Mouse (Mus musculus): ENCODE results near the gene Tmem147.
"Not testable (repeated sequence)": the region's sequence is repeated elsewhere in the genome, so short reads cannot be mapped to it uniquely, and the experiment has no call there.

The Tmem147 gene

DNA sequence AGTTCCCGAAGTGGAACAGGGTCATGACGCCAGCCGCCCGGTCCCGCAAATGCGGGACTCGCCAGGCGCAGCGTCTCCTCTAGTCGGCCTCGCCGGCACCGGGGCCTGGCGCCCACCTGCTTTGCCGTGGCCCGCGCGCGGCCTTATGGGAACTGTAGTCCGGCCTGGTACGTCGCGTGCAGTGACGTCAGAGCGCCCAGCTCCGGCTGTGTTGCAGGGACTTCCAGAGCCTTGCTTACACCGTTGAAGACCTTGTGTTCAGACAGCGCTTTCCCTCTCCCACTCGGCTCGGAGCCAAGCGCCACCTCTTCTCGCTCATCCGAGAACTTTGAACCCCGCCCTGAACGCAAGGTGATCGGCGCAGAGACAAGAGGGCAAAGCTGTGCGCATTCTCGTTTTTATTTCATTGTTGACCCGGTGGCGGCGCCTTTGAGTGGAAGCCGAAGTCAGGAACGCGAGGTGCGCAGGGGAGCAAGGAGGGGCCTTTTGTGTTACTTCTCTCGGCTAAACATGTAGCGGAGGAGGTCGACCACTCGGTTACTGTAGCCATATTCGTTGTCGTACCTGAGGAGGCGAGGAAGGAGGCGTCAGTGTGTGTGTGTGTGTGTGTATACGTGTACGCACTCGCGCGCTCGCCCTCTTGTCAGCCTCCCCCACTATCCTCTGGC lies at the start of gene Tmem147:
TSS of gene Tmem147 (minus strand) at position 145 of the 668 bp plus-strand sequence.
- peak; percentile 94 for DNase-seq

DNA sequence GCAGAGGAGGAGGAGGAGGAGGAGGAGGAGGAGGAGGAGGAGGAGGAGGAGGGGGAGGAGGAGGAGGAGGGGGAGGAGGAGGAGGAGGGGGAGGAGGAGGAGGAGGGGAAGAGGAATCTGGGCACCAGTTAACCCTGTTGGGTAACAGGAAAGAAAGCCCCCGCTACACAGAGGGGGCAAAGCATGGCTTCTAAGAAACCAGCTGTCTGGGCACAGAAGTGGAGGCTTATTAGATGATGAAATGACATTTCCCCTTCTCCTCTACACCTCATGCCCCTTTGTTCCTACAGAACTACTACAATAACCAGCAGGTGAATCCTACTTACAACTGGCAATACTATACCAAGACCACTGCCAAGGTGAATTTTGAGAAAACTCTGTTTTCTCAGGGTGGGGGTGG lies 48.6 kb upstream of the Tmem147 start:
- DNase-seq = no peak

DNA sequence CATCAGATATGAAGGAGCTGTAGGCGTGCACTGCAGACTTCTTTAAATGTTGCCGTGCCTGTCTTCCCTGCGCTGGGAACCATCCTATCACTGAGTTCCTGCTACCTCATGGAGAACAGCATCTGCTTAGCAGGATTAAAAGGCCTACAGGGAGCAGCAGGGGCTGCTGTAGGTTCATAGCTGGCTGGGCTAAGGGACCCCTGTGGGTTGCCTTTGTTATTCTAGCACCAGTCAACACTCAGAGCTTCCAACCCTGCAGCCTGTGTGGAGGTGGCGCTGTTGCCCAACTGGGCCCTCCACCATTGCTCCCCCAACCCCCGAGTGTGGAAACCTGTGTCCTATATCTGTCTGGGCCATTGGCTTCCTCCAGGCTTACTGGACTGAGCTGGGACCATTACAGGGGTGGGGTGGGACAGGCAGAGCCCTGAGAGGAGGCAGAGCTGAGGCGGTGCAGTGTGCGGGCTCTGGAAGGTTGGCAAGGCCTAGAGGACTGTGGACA lies 47.8 kb upstream of the Tmem147 start:
- DNase-seq = no peak

DNA sequence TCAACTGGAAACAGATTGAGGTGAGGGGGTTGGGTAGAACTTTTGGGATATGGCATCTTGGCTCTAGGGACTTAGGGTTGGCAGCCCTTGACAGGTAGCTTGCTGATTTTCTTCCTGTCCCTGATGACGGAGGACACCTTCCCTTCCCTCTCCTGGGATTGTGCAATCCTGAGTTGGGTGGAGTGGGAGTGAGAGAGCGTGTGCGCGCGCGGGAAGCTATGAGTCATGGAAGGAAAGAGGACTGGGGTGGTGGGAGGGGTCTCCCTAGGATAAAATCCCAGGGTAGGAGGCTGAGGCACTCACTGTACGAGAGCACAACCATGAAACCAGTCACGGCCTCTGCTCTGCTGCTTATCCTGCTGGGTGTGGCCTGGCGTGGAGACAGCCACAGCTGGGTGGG lies 46.8 kb upstream of the Tmem147 start:
- DNase-seq = no peak

DNA sequence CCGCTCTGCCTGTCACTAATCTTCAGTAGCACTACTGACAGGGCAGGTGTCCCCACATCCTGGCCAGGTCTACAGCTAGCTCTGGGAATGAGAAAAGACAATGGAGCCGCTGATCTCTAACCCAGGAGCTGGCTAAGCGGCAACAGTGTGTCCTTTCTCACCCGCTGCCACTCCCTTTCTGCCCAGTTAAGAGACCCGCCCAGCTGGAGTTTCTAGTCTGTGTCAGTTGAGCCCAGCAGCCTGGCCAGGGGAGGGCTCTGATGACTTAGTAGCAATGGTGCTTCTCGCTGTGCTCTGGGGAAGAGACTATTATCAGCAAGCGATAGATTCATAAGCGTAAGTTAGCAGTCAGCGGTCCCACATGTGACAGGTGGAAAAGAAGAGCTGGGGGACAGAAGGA lies 39.9 kb upstream of the Tmem147 start:
- DNase-seq = no peak

DNA sequence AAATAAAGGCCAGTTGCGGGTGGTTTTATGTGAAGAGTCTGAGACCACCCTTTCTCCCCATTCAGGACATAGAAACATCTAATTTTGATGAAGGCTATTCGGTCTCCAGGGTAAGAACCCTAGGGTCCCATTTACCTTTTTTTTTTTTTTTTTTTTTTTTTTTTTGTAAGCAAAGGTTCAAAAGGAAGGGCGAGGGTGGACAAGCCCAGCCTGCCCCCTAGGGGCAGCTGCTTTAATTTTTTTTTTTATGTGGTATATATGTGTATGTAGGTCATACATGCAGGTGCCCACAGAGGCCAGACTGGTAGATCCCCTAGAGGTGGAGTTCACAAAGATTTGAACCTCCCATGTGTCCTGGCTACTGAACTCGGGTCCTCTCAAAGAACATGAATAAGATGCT lies 37.1 kb upstream of the Tmem147 start:
- no peak for DNase-seq

DNA sequence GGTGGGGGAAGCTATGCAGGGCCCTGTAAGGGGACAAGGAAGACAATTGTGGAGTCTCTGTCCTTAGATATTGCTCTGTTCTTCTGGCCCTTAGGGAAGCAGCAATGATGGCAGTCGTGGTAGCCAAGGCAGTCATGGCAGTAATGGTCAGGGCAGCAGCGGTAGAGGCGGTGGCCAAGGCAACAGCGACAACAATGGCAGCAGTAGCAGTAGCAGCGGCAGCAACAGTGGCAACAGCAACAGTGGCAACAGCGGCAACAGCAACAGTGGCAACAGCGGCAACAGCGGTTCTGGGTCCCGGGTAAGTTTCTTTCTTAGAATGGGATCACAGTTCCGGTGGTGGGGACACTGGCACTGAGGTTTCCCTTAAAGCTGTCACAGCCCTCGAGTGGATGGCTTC lies 35.8 kb upstream of the Tmem147 start:
- DNase-seq = no peak

DNA sequence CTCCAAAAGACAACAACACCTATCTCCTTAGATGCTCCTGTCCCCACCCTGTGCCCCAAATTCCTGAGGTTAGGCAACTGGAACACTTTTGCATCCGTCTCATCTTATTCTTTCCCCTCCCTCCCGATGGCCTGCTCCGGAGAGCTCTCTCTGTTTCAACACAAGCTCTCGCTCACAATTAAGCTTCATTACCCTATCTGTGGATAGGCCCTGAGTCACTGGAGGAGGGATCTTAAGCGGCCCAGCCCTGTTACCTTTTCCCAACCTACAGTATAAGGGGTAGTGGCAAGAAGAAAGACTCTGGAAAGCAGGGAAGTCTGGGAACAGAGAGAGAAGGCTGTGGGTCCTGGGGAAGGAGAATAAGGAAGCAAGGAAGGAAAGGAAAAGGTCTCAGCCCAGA lies 34.1 kb upstream of the Tmem147 start, which contains the start of gene Dmkn:
TSS of gene Dmkn (plus strand) at position 301 of the 400 bp plus-strand sequence.
- no peak for DNase-seq

DNA sequence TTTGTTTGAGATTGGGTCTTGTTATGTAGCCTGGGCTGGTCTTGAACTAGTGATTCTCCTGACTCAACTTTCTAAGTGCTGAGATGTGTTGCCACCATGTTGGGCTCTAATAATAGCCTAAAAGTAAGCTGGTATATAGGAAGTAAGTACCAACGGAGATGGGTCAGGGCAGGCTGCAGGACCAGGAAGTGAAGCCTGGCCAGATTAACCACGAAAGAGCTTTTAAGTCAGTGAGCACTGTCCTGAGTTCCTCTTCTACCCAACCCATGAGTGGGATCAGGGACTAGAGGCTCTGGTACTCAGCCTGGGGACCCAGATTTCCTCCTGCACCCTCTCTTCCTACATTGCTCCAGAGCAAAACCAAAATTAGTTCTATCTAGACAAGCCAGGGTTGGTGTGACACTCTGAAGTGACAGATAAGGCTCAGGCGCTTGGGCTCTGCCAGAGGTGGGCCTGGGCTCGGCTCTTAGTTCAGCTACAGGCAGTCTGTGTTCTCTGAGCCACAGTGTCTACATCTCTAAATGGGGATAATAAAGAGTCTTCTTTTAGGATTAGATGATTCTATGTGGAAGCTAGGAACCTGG lies 32.5 kb upstream of the Tmem147 start:
- no peak for DNase-seq

DNA sequence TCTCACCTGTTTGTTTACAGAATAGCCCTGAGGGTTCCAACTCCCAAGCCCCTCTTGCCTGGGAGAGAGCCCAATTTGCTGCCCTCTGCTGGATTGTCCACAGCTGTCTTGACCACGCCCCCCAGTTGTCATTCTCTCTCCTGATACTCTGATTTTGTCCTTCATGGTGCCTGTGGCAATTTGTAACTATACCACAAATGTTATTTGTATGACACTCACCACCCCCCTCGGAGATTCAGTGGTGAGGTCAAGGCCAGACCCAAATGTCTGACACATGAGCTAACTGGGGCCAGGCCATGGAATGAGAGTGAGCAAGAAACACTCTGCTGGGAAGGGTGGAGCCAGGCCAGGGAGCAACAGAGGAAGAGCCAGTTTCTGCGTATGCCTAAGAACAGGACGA lies 29.5 kb upstream of the Tmem147 start:
- no peak for DNase-seq

DNA sequence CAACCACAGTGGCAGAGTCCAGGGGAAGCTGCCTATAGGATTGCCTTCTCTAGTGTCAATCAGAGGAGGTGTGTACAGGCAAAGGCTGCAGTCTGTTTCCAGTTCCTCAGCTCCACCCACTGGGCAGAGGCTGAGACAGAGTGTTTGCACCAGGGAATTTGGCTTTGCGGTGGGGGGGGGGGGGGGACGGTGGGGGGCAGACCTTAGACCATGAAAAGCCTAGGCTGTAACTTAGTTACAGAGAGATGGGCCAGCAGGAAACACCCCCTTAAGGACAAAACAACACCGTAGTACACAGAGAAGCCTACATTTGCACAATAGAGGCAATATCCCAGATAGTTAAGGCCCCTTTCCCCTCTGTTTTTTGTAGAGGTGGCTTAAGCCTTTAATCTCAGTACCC lies 27.7 kb upstream of the Tmem147 start:
- no peak for DNase-seq

DNA sequence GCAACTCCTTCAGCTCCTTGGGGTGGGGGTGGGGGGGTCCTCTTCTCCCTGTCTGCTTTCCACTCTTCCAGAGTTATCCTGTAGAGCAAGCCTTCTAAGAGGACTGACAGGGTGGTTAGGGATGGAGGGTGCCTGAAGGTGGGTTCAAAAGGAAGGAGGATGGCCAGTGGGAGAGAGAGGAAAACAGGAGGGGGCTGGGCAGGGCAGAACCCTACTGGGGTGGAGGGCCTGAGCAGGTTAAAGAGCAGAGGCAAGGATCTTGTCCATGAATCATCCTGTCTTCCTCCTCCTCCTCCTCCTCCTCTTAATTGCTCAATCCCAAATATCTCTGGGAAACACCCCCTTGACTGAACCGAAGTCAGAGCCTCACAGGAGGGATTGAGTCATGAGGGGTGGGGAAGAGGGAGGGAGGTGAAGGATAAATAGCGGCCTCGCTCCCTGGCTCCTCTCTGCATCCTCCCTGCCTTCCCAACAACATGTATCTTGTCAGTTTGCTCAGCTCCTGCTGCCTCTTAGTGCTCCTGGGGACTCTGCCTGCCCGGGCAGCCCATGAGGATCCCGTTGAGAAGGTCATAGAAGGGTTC lies 21.8 kb upstream of the Tmem147 start, which contains the start of gene Sbsn:
TSS of gene Sbsn (plus strand) at position 386 of the 584 bp plus-strand sequence.
- no peak for DNase-seq

DNA sequence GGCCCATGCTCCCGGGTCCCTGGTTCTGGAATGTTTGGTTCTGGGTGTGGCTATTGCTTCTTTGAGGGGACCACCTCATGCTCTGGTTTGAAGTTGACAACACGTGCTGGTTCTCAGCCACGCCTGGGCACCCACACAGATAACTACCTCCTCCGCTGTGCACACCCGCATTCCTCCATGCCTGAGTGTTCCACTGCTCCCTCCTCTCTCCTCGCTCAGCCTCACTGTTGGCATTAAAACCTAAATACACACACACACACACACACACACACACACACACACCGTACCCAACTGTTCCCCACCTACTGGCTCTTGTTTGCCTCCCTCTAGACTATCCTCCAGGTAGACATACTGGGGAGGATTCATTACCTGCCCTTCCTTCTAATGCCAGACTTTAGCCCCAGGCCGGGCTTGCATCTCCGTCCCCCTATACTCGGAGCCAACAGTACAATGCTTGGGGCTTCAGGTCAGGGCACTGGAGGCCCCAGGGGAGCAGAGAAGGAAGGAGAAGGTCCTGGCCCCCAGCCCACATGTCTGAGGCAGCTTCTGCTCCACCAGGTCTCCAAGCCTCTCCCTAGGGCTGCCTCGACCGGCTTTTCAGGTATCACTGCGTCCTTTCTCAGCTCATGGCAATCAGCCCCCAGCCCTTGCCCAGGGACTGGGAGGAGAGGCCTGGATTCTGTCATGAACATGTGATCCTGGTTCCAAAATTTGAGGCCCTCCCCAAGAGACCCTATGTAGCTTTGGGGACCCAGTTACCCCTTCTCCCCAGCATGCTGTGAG lies 20.7 kb upstream of the Tmem147 start:
- DNase-seq = no peak

DNA sequence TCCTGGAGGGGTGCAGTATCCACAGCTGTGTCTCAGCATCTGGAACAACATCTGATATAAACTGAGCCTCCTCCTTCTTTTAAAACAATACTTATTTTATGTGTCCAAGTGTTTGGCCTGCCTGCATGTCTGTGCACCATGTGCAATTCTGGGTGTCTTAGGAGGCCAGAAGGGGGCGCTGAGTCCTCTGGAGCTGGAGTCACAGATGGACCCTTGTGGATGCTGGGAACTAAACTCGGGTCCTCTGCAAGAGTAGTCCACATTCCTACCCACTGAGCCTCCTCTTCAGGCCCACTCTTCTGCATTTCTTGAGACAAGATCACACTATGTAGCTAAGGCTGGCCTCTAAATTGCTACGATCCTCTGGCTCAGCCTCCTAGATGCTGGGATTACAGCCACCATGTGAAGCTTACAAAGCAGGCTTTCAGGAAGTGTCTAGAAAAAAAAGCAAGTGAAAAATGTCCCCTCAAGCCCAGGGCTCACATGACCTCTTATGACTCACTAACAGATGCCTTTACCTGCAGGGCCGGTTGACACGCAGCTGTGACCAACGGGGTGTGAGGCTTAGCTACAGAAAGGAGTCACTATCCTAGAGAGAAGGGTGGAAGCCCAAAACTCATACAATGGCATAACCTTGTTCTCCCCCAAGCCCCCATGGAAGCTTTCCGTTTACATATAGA lies 18.3 kb upstream of the Tmem147 start:
- DNase-seq = no peak

DNA sequence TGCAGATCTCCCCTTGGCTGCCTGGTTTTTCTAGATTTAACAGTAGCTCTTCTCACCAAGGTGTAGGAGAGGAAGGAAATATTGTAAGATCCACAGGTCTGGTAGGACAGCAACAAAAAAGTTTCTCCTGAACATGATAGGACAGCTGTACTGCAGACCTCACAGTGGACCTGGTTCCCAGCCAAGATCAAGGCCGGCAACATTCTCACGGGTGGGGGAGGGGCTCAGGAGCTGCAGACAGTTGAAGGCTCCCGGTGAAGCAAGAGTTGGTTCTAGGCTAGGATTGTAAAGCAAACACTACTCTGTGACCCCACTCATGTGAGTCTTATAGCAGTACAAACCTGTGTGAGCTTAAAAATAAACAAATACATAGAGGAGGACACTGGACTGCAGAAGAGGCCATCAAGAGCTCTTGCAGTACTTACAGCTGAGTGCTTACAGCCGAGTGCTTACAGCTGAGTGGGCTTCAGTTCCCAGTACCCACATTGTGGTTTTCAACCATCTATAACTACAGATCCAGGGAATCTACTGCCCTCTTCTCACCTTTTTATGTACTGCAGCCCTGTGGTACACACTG lies 14.8 kb upstream of the Tmem147 start:
- DNase-seq = no peak

DNA sequence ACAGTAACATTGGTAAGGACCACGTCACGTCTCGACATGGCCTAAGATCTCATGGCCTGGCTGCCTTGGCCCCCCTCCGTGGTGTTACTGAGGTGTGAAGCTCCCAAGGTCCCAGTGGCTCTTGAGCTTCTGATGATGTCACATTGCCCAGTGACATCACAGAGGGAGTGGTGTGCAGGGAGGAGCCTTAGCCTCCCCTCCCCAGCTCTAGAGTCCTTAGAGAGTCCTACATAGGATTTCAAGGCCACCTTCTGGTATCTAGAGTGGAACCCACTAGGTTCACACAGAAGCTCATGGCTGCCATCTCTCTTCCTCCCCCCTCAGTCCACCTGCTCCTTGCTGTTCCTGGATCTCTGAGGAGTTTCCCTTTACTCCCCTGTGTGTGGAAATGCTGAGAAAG lies 14.3 kb upstream of the Tmem147 start, which contains the start of gene Gapdhs:
TSS of gene Gapdhs (minus strand) at position 65 of the 400 bp plus-strand sequence.
- DNase-seq = not testable (repeated sequence)

DNA sequence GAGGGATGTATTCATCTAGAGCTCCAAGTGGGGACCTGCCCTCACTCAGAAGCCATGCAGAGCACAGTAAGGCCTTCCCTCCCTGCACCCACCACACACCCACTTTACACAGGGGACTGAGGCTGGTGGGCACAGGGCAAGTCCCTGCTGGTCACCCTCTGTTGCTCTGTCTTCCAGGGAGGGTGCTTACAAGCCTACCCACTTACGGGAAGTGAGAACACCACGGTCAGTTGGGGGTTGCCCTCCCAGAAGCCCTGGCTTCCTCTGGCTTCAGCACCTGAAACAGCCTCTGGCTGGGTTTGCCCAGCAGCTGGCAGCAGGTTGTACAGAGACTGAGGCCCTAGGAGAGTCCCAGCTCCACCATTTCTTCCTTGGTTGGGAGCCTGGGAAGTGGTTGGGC lies 13.2 kb upstream of the Tmem147 start:
- not testable (repeated sequence) for DNase-seq

DNA sequence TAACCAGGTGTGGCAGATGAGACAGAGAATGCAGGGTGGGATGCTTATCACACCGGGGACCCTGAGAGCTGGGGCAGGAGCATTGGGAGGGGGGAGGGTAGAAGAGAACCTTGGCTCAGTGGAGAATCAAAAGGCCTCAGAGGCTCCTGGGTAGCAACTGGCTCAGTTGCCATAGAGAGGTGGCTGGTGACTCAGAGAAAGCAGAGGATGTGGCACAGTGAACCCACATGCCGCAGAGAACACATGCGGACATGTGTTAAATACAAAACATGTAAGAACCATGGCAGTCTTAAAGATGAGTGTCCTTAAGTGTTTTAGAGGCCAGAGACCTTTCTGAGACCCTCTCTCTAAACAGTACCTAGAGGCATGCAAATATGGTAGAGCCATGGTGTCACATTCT lies 6.9 kb upstream of the Tmem147 start:
- no peak for DNase-seq

DNA sequence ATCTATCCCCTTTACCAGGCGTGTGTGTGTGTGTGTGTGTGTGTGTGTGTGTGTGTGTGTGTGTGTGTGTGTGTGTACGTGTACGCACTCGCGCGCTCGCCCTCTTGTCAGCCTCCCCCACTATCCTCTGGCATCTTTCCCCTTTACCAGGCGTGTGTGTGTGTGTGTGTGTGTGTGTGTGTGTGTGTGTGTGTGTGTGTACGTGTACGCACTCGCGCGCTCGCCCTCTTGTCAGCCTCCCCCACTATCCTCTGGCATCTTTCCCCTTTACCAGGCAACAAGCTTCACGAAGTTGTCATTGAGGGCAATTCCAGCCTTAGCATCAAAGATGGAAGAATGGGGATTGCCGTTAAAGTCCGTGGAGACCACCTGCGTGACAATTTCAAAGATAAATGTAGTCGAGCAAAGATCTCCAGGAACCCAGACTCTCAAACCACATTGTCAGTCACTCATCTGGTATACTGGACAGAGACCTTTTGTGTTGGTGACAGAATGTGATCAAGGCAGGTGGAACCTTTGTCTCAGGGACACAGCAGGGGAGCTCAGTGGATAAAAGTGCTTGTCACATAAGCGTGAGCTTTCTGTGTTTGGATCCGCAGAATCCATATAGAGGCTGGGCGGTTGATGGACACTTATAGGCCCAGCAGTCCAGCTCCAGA lies 853 bp upstream of the Tmem147 start:
- not testable (repeated sequence) for DNase-seq

DNA sequence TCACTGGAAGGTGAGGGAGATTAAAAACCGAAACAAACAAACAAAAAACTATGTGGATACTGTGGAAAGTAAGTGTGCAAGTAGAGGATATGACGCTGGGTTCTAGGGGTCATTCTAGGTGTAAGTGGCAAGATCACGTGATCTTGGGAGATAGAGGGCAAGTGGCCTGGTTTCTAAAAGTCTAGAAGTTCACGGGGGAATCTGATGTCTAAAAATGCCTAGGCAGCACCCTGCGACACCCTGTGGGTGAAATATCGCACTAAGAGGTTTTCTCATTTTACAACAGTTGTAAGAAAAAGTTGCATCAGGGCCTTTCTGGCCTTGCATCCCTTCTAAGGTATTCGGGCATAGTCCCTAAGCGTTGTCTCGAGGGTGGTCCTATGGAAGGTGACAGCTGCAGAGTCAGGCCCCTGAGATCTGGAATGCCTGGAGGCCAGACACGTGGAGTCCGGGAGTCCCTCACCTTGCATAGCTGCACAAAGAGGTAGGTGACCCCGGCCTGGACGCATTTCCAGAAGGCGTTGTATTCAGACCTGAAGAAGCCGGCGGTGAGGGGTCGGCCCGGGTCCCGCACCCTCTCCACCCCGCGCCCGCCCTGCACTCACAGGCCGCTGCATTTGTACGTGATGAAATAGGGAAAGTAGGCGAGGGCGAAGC lies 473 bp downstream of the Tmem147 start:
- no peak for DNase-seq

DNA sequence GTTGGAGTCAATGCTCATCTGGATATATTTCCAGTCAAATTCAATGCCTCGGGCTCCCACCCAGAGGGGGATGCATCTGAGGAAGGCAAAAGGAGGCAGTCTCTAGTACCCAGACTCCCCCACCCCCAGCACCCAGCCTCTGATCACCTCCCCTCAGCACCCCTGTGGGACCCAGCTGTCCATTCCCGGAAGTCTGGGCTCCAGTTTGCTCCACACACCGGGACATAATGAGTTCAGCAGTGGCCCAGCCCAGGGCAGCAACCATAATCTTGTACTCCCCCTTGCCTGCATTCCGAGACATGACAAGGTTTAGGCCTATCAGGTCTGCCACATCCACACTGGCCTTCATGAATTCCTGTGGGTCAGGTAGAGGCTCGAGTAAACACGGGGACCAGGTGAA lies 1.1 kb downstream of the Tmem147 start:
- no peak for DNase-seq
